Mouse (Mus musculus) spleen, postnatal 14 days (tissue): ENCODE measurements around the gene Gm45717.

Experiments used
- DNase-seq, 2 experiments: peaks; one replicate each; pipeline ENCODE4 v3.0.0; 2021 to 2022; ENCODE audit warnings: low spot score in 2 of 2

Gene Gm45717

GRCm38 (mm10) chr7:140905642-140906081 lies 50.1 kb downstream of the Gm45717 start:
- no peak for DNase-seq

GRCm38 (mm10) chr7:140903212-140903611 lies 52.5 kb downstream of the Gm45717 start:
- peak; percentile 50 to 73 for DNase-seq

GRCm38 (mm10) chr7:140902036-140902875 lies 53.5 kb downstream of the Gm45717 start:
- no peak for DNase-seq

DNA sequence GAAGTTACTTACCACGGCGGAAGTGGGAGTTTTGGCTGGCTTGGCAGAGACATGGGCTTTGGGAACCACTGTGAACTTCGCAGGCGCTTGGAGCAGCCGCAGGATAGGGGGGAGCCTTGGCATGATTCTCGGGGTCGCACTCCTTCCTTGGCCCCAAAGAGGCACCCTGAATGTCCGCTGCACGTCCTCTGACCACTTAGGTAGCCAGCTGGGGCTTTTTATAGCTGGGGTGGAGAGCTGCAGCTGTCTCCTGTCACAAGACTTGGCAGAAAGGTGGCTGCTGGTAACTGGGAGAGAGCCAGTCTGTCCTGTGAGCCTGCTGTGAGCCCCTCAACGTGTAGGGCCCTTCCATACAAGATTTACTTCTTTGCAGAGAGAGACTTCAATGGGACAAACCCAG lies 55.5 kb downstream of the Gm45717 start, which contains the start of gene Cox8b:
TSS of gene Cox8b (minus strand) at position 227 of the 400 bp plus-strand sequence.
- no peak for DNase-seq
